Mouse (Mus musculus): Measurements from ENCODE around the gene Homer1. TPM values are rescaled to one million over a fixed set of nuclear protein-coding genes. Genes with fewer than 3 reads are reported as not detected.
A peak's percentile ranks its signal among the peaks of the same experiment; 100 is the strongest.

Gene Homer1
- polyA plus RNA-seq, 2 experiments: 7.7 to 8.0 TPM

DNA sequence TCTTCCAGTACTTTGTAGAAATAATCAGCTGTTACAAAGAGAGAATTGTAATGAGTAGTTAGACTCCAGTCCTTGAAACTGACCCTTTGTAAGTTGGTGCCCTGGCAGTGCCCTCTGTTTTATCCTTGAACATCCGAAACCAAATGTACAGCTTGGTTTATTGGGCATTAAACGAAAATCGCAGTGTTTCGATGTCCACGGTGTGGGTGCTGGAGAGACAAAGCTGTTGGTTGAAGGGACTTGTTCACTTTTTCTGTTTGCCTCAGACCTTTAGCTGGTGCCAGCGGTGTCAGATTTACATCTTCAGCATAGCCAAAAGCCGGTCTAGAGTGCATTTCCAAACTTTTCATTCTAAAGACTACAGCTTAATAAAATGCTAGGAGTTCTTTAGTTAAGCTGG lies 6.2 kb downstream of the Homer1 start:
- no peaks in the 10 kb centered on the region for H3K36me3 ChIP-seq (ENCODE audit: control insufficient read depth, insufficient read depth, low read length)
- ATAC-seq (ENCODE audit: low FRiP score, low read depth) (no peak), DNase-seq (ENCODE audit: low spot score) (no peak)
- H3K27me3 ChIP-seq (ENCODE audit: control insufficient read depth, insufficient read depth, low read length): no peaks in the 10 kb centered on the region
- peak overlapping the region; percentile 29; the same call in 1 of the 2 replicates for H3K9ac ChIP-seq (ENCODE audit: low read depth, low read length, severe bottlenecking)
- peaks cover 16% of the 10 kb centered on the region for H3K4me1 ChIP-seq (ENCODE audit: control insufficient read depth, insufficient read depth, low read length)
- TF ChIP-seq POLR2A (IDR thresholded peaks at IDR 0.05; ENCODE audit: borderline replicate concordance, extremely low read depth, insufficient read depth, insufficient read length): no peak
- peak overlapping the region; percentile 83 for H3K4me2 ChIP-seq (replicated peaks; ENCODE audit: low read depth, low read length, severe bottlenecking)
- whole genome bisulfite sequencing: 14% methylated on average over 7 of the region's 7 CpGs
- H3K27ac ChIP-seq (replicated peaks; ENCODE audit: low read depth, low read length): no peak overlapping the region
- H3K9me3 ChIP-seq (ENCODE audit: control insufficient read depth, low read length): no peaks in the 10 kb centered on the region
- peak overlapping the region; percentile 65 for H3K4me3 ChIP-seq (replicated peaks; ENCODE audit: low read length)

DNA sequence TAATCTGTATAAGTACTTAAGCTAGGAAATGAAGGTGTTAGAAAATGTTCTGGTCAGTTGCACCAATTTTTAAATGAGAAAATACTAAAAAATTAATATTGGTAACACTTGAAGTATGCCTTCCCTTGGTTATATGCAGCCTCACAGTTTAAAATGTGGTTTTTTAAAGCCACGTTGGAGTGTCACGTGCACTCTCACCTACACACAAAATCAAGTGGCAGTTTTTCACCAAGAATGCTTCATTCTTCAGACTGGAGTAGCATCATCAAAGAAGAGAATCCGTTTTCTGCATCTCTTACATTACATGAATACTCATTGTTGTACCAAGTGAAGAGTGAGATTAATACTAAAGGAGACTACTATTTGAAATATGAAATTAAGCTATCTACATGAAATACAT lies 7.1 kb downstream of the Homer1 start:
- Histone ChIP-seq H3K4me3 (replicated peaks; ENCODE audit: low read length) (peak overlapping the region; percentile 65; the same call in 1 of the 2 replicates), H3K4me2 (replicated peaks; ENCODE audit: low read depth, low read length, severe bottlenecking) (peak overlapping the region; percentile 83), H3K36me3 (ENCODE audit: control insufficient read depth, insufficient read depth, low read length) (no peaks in the 10 kb centered on the region), H3K27ac (replicated peaks; ENCODE audit: low read depth, low read length) (no peak overlapping the region), H3K9me3 (ENCODE audit: control insufficient read depth, low read length) (no peaks in the 10 kb centered on the region), H3K4me1 (ENCODE audit: control insufficient read depth, insufficient read depth, low read length) (peaks cover 16% of the 10 kb centered on the region), H3K9ac (ENCODE audit: low read depth, low read length, severe bottlenecking) (no peak overlapping the region), H3K27me3 (ENCODE audit: control insufficient read depth, insufficient read depth, low read length) (no peaks in the 10 kb centered on the region)
- DNase-seq (ENCODE audit: low spot score) (no peak), ATAC-seq (ENCODE audit: low FRiP score, low read depth) (no peak)
- WGBS: 60% methylated on average over 3 of the region's 3 CpGs
- no peak for TF ChIP-seq POLR2A (IDR thresholded peaks at IDR 0.05; ENCODE audit: borderline replicate concordance, extremely low read depth, insufficient read depth, insufficient read length)

DNA sequence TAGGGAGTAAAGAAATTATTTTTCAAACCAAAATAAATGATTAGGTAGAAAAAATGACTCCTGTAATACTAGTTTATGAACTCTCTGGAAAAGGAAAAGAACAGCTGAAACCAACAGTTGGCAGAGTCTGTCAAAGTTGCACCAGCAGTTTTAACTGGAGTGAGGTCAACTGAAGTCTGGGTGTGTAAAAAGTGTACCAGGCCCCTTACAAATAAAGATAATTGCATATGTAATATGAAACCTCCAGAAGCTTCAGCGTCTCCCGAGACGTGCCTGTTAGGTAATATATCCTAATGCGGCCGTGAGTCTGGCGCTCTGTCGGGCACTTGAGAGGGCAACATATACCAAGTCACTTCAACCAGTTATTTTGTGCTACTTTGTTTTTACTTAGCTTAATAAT lies 8.3 kb downstream of the Homer1 start:
- Histone ChIP-seq H3K4me3 (replicated peaks; ENCODE audit: low read length) (no peak overlapping the region; the same call in 1 of the 2 replicates), H3K27me3 (ENCODE audit: control insufficient read depth, insufficient read depth, low read length) (no peaks in the 10 kb centered on the region), H3K9me3 (ENCODE audit: control insufficient read depth, low read length) (no peaks in the 10 kb centered on the region), H3K27ac (replicated peaks; ENCODE audit: low read depth, low read length) (no peak overlapping the region), H3K4me1 (ENCODE audit: control insufficient read depth, insufficient read depth, low read length) (peaks cover 16% of the 10 kb centered on the region), H3K4me2 (replicated peaks; ENCODE audit: low read depth, low read length, severe bottlenecking) (peak overlapping the region; percentile 35), H3K9ac (ENCODE audit: low read depth, low read length, severe bottlenecking) (no peak overlapping the region), H3K36me3 (ENCODE audit: control insufficient read depth, insufficient read depth, low read length) (no peaks in the 10 kb centered on the region)
- TF ChIP-seq POLR2A (IDR thresholded peaks at IDR 0.05; ENCODE audit: borderline replicate concordance, extremely low read depth, insufficient read depth, insufficient read length): no peak
- peak; percentile 75 for DNase-seq (ENCODE audit: low spot score)
- 12% methylated on average over 7 of the region's 7 CpGs for WGBS
- ATAC-seq (ENCODE audit: low FRiP score, low read depth): no peak

DNA sequence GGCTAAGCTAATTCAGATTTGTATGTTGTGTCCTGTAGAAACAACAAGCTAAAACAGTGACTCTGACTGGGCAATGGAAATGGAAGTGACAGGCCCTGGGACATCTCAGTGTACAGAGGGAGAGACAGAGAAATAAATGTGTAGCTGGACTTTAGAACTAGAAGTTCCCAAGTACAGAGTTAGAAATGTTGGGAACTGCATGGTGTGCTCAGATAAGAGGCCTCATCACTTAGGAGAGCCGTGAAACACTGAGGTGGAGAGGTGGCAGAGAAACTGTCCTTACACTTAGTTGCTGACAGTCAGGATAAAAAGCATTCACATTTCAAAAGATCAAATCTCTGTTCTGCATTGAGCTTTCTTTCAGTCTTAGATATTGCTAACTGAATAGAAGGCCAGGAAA lies 9.9 kb downstream of the Homer1 start:
- TF ChIP-seq POLR2A (IDR thresholded peaks at IDR 0.05; ENCODE audit: borderline replicate concordance, extremely low read depth, insufficient read depth, insufficient read length): no peak
- no peaks in the 10 kb centered on the region for H3K27me3 ChIP-seq (ENCODE audit: control insufficient read depth, insufficient read depth, low read length)
- H3K27ac ChIP-seq (replicated peaks; ENCODE audit: low read depth, low read length): no peak overlapping the region
- H3K9me3 ChIP-seq (ENCODE audit: control insufficient read depth, low read length): no peaks in the 10 kb centered on the region
- 64% methylated on average over 1 of the region's 1 CpGs for whole genome bisulfite sequencing
- no peak for DNase-seq (ENCODE audit: low spot score)
- H3K4me3 ChIP-seq (replicated peaks; ENCODE audit: low read length): no peak overlapping the region
- ATAC-seq (ENCODE audit: low FRiP score, low read depth): no peak
- no peak overlapping the region for H3K4me2 ChIP-seq (replicated peaks; ENCODE audit: low read depth, low read length, severe bottlenecking)
- H3K36me3 ChIP-seq (ENCODE audit: control insufficient read depth, insufficient read depth, low read length): no peaks in the 10 kb centered on the region
- H3K9ac ChIP-seq (ENCODE audit: low read depth, low read length, severe bottlenecking): no peak overlapping the region
- peaks cover 16% of the 10 kb centered on the region for H3K4me1 ChIP-seq (ENCODE audit: control insufficient read depth, insufficient read depth, low read length)

DNA sequence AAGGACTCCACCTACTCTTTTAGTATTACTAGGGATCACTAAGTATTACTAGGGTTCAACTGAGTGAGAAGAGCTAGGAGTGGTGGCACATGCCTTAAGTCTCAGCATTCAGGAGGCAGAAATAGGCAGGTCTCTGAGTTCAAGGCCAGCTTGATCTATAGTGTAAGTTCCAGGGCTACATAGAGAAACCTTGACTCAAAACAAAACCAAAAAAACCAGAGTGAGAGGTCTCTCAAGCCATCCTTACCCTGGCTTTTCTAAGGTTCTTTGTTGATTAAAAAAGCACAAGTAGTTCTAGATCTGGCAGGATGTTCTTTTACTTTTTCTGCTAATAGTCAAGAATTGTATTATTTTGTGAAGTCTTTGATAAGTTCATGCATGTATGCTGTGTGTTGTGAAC lies 13.1 kb downstream of the Homer1 start:
- no peak overlapping the region for H3K4me2 ChIP-seq (replicated peaks; ENCODE audit: low read depth, low read length, severe bottlenecking)
- no peak overlapping the region for H3K9ac ChIP-seq (ENCODE audit: low read depth, low read length, severe bottlenecking)
- H3K4me1 ChIP-seq (ENCODE audit: control insufficient read depth, insufficient read depth, low read length): peaks cover 10% of the 10 kb centered on the region
- DNase-seq (ENCODE audit: low spot score) (no peak), ATAC-seq (ENCODE audit: low FRiP score, low read depth) (no peak)
- no peaks in the 10 kb centered on the region for H3K27me3 ChIP-seq (ENCODE audit: control insufficient read depth, insufficient read depth, low read length)
- no peak overlapping the region for H3K27ac ChIP-seq (replicated peaks; ENCODE audit: low read depth, low read length)
- no peak for TF ChIP-seq POLR2A (IDR thresholded peaks at IDR 0.05; ENCODE audit: borderline replicate concordance, extremely low read depth, insufficient read depth, insufficient read length)
- H3K36me3 ChIP-seq (ENCODE audit: control insufficient read depth, insufficient read depth, low read length): no peaks in the 10 kb centered on the region
- no peaks in the 10 kb centered on the region for H3K9me3 ChIP-seq (ENCODE audit: control insufficient read depth, low read length)
- no peak overlapping the region for H3K4me3 ChIP-seq (replicated peaks; ENCODE audit: low read length)

DNA sequence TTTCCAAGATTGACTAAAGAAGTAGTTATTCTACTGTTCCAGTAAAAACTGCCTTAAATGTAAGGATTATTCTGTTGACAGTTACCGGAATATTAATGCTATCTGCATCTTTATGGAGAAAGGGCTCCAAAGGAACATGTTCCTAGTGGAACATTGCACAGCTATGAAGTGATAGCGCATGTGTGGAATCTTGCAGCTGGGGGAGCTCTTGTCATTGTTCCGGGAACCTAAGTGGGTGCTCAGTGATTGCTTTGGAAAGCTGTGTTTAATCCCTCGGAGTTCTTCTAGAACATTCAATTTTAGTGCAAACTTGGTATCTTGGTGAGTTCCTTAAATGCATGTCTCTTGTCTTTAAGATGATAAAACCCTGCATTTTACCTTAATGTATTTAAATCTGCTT lies 14.9 kb downstream of the Homer1 start:
- no peak overlapping the region for H3K9ac ChIP-seq (ENCODE audit: low read depth, low read length, severe bottlenecking)
- 84% methylated on average over 4 of the region's 4 CpGs for WGBS
- no peak for ATAC-seq (ENCODE audit: low FRiP score, low read depth)
- H3K4me3 ChIP-seq (replicated peaks; ENCODE audit: low read length): no peak overlapping the region
- no peaks in the 10 kb centered on the region for H3K9me3 ChIP-seq (ENCODE audit: control insufficient read depth, low read length)
- H3K4me2 ChIP-seq (replicated peaks; ENCODE audit: low read depth, low read length, severe bottlenecking): no peak overlapping the region
- no peak for DNase-seq (ENCODE audit: low spot score)
- H3K27me3 ChIP-seq (ENCODE audit: control insufficient read depth, insufficient read depth, low read length): no peaks in the 10 kb centered on the region
- TF ChIP-seq POLR2A (IDR thresholded peaks at IDR 0.05; ENCODE audit: borderline replicate concordance, extremely low read depth, insufficient read depth, insufficient read length): no peak
- H3K36me3 ChIP-seq (ENCODE audit: control insufficient read depth, insufficient read depth, low read length): no peaks in the 10 kb centered on the region
- no peaks in the 10 kb centered on the region for H3K4me1 ChIP-seq (ENCODE audit: control insufficient read depth, insufficient read depth, low read length)
- no peak overlapping the region for H3K27ac ChIP-seq (replicated peaks; ENCODE audit: low read depth, low read length)

Data from limb, embryonic 14.5 days (tissue).